Mouse (Mus musculus) Patski (cell line): ENCODE results near the gene Znfx1. TPM values are rescaled to one million over a fixed set of nuclear protein-coding genes. Genes with fewer than 3 reads are reported as not detected.

ENCODE experiments used
- ATAC-seq: fragments of 100-300 bp; one replicate; pipeline ENCODE4 v1.8.0; 2021
- CTCF ChIA-PET: fragments of 350-600 bp; sonication (Branson Sonifier 250); formaldehyde crosslinking; loops from one replicate; lab custom pipeline; 2022; ENCODE audit warnings: inconsistent platforms; lab: Charles Lee
- POLR2A ChIA-PET: fragments of 350-600 bp; sonication (Branson Sonifier 250); formaldehyde crosslinking; loops from one replicate; lab custom pipeline; 2022; ENCODE audit warnings: antibody characterized with exemption, inconsistent platforms; lab: Charles Lee
- DNase-seq: peaks from one replicate; pipeline ENCODE4 v3.0.0-alpha.2; 2011; ENCODE audit warnings: low read depth, low spot score
- H3K27me3 ChIP-seq: fragments of 371-371 bp; one replicate; pipeline ENCODE4 v1.5.1; 2021
- CTCF ChIP-seq: fragments of 100-300 bp; IDR thresholded peaks from one replicate; pipeline ENCODE4 v1.5.1; 2021
- in situ Hi-C: fragments of 300-500 bp; cut with MboI; formaldehyde crosslinking; loops from 3 replicates; pipeline ENCODE4 v1.11.1; 2018; ENCODE audit warnings: low pct_unique_long_range_greater_than_20kb, mixed read lengths
- polyA plus RNA-seq: library from polyadenylated mRNA; unstranded; gene quantifications from one replicate; pipeline ENCODE4 v1.2.3, GENCODE M21; 2021

Znfx1 gene
- polyA plus RNA-seq, 1 experiment from 2014 or later = 30.2 TPM

- ChIA-PET CTCF (interaction anchor here (0.6 to 5.6 kb wide), 39 partner anchors 8 to 275 kb away, joined by 3 to 60 read pairs (median 3); partner anchors contain the start of gene Kcnb1), POLR2A (no interaction called here)
- no peaks in the 10 kb centered on the region for H3K27me3 ChIP-seq
- ATAC-seq (peak; percentile 92), DNase-seq (peak; percentile 89)
- in situ Hi-C loops = loop anchor here (5.0 kb wide), 3 partner anchors 40 to 205 kb away; no protein-coding TSS in a partner anchor
- peak; percentile 100 for TF ChIP-seq CTCF
Observed at GRCm38 (mm10) chr2:167071641-167072601, 9.1 kb upstream of the Znfx1 start.

GRCm38 (mm10) chr2:167071266-167071640, 8.4 kb upstream of the Znfx1 start:
- ChIA-PET POLR2A (no interaction called here), CTCF (interaction anchor here (0.6 to 5.6 kb wide), 24 partner anchors 9 to 229 kb away, joined by 3 to 60 read pairs (median 5); partner anchors contain the start of gene Kcnb1)
- DNase-seq (no peak), ATAC-seq (no peak)
- in situ Hi-C loops = loop anchor here (5.0 kb wide), 3 partner anchors 41 to 206 kb away; no protein-coding TSS in a partner anchor
- no peak for TF ChIP-seq CTCF
- no peaks in the 10 kb centered on the region for H3K27me3 ChIP-seq

GRCm38 (mm10) chr2:167070341-167070740, 7.5 kb upstream of the Znfx1 start:
- POLR2A ChIA-PET = no interaction called here
- no peak for ATAC-seq
- DNase-seq = no peak
- in situ Hi-C loops = loop anchor here (5.0 kb wide), 3 partner anchors 42 to 207 kb away; no protein-coding TSS in a partner anchor
- H3K27me3 ChIP-seq = no peaks in the 10 kb centered on the region
- no peak for TF ChIP-seq CTCF
- CTCF ChIA-PET = interaction anchor here (1.3 to 5.6 kb wide), 3 partner anchors 25 to 151 kb away, joined by 4 to 60 read pairs (median 6); no protein-coding TSS in a partner anchor

- ChIA-PET POLR2A (interaction anchor here (0.9 kb wide), 1 partner anchor 12 kb away, joined by 3 read pairs; no protein-coding TSS in a partner anchor), CTCF (no interaction called here)
- no peak for ATAC-seq
- no peak for DNase-seq
- no peak for TF ChIP-seq CTCF
- in situ Hi-C loops = loop anchor here (5.0 kb wide), 1 partner anchor 355 kb away; the partner anchor contains the start of gene Slc9a8
- no peaks in the 10 kb centered on the region for H3K27me3 ChIP-seq
Observed at GRCm38 (mm10) chr2:167067575-167067974, 4.8 kb upstream of the Znfx1 start.

GRCm38 (mm10) chr2:167066528-167067516, 4.0 kb upstream of the Znfx1 start:
- ATAC-seq (no peak), DNase-seq (no peak)
- in situ Hi-C loops = loop anchor here (5.0 kb wide), 1 partner anchor 355 kb away; the partner anchor contains the start of gene Slc9a8
- no peak for TF ChIP-seq CTCF
- H3K27me3 ChIP-seq = no peaks in the 10 kb centered on the region
- CTCF ChIA-PET = no interaction called here
- POLR2A ChIA-PET = interaction anchor here (0.9 kb wide), 1 partner anchor 12 kb away, joined by 3 read pairs; no protein-coding TSS in a partner anchor

GRCm38 (mm10) chr2:167066031-167066430, 3.2 kb upstream of the Znfx1 start:
- TF ChIP-seq CTCF = no peak
- in situ Hi-C loops = loop anchor here (5.0 kb wide), 1 partner anchor 356 kb away; the partner anchor contains the start of gene Slc9a8
- CTCF ChIA-PET = no interaction called here

GRCm38 (mm10) chr2:167064601-167065295, 1.9 kb upstream of the Znfx1 start:
- no peak for ATAC-seq
- CTCF ChIA-PET = no interaction called here
- in situ Hi-C loops = loop anchor here (5.0 kb wide), 1 partner anchor 358 kb away; the partner anchor contains the start of gene Slc9a8
- DNase-seq = no peak
- TF ChIP-seq CTCF = no peak
- POLR2A ChIA-PET = no interaction called here
- H3K27me3 ChIP-seq = no peaks in the 10 kb centered on the region

More at GRCm38 (mm10) chr2:167066031-167066430, 3.2 kb upstream of the Znfx1 start:
- ATAC-seq = no peak
- H3K27me3 ChIP-seq = no peaks in the 10 kb centered on the region
- POLR2A ChIA-PET = no interaction called here
- DNase-seq = no peak

- TF ChIP-seq CTCF = no peak
- ATAC-seq (no peak), DNase-seq (no peak)
- H3K27me3 ChIP-seq = no peaks in the 10 kb centered on the region
- CTCF ChIA-PET = no interaction called here
- in situ Hi-C loops = no loop called here
- POLR2A ChIA-PET = no interaction called here
Observed at GRCm38 (mm10) chr2:167063906-167064496, 1.2 kb upstream of the Znfx1 start.

- ChIA-PET CTCF (no interaction called here), POLR2A (interaction anchor here (0.6 kb wide), 1 partner anchor 46 kb away, joined by 4 read pairs; no protein-coding TSS in a partner anchor)
- DNase-seq (no peak), ATAC-seq (peak; percentile 89)
- TF ChIP-seq CTCF = no peak
- H3K27me3 ChIP-seq = no peaks in the 10 kb centered on the region
- in situ Hi-C loops = no loop called here
Observed at GRCm38 (mm10) chr2:167062497-167062911, 311 bp downstream of the Znfx1 start.
